Mouse (Mus musculus) c-Kit-positive CD71-positive TER-119-positive erythroid progenitor cells, embryonic 14.5 days (primary cell): ENCODE results near the gene Kbtbd13.

Experiments used
- DNase-seq: peaks from one replicate; pipeline ENCODE4 v3.0.0-alpha.2; 2013; ENCODE audit warnings: low spot score

Gene Kbtbd13

DNA sequence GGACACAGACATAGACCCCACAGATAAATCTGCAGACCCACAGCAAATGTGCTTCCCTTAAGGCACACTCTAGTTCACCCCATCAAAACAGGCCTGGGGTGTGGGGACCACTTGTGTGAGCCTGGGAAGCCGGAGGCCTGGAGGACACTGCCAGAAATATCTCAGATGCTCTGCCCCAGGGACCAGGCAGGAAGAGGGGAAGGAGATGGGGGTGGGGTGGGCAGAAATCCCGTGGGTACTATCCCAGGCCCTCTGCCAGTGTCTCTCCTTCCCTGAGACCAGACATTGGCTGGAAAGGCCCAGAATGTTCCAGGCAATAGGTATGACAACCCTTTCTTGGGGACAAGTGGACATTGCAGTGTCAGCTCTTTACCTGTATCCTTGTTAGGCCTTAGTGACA, 2.2 kb upstream of the Kbtbd13 start:
- DNase-seq, result no peak

DNA sequence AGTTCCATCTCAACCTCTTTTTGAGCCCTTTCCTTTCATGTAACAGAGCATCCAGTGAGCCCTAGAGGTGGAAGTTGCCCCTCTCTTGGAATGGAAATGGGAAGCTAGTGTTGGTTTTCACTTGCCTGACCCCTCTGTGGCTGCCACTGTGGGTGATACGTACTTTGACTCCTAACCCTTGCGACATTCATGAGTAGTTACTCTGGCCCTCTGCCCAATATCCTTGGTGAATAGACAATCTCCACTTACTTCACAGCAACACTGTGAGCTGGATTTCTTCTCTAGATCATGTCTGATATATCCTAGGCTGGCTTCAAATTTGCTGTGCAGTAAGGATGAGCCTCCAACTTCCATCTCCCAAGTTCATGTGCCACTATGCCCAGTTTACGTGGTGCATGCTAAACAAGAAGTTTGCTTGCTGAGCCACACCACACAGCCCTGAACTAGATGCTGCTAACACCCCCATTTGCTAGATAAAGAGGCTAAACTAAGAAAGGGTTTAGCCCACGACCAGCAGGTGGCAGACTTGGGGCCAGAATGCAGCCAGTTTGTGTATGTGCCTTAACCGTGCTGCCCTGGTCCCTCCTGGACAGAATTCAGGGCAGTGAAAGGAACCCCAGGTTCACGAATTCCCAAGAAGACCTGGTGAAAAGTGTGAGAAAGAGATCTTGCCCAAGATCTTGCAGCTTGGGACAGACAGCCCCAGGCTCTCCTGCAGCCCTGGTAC, 1.3 kb upstream of the Kbtbd13 start:
- peak; percentile 50 for DNase-seq

DNA sequence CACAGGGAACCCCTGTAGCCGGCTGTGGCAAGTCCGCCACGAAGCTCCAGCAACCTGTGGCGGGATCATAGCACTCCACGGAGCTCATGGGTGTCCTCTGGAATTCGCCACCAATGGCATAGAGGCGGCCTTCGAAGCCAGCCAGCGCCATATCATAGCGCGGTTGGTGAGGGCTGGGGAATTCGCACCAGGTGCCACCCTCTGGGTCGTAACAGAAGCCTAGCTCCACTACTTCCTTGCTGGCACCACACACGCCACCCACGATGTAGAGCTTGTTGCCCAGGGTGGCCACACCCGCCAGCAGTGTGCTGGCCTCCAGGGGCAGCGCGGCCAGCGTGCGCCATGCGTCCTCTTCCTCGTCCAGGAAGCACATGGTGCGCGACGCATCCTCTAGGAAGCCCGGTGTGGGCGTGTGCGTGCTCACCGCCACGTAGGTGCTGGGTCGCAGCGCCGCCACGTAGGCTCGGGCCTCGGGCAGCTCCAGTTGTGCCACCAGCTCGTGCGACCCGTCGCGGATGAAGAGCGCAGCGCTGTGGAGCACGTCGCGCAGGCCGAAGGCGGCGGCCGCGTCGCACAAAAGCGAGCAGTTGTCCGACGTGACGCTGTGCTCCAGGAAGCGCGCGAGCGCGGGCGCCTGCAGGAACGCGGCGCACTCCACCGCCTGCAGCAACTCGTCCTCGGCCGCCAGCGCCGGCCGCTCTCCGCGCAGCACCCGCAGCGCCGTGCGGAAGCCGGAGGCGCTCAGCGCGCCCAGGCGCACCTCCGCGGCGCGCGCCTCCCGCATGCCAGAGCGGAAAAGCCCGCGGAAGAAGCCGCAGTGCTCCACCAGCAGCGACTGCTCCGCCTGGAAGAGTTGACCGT, 470 bp downstream of the Kbtbd13 start:
- DNase-seq, result no peak

DNA sequence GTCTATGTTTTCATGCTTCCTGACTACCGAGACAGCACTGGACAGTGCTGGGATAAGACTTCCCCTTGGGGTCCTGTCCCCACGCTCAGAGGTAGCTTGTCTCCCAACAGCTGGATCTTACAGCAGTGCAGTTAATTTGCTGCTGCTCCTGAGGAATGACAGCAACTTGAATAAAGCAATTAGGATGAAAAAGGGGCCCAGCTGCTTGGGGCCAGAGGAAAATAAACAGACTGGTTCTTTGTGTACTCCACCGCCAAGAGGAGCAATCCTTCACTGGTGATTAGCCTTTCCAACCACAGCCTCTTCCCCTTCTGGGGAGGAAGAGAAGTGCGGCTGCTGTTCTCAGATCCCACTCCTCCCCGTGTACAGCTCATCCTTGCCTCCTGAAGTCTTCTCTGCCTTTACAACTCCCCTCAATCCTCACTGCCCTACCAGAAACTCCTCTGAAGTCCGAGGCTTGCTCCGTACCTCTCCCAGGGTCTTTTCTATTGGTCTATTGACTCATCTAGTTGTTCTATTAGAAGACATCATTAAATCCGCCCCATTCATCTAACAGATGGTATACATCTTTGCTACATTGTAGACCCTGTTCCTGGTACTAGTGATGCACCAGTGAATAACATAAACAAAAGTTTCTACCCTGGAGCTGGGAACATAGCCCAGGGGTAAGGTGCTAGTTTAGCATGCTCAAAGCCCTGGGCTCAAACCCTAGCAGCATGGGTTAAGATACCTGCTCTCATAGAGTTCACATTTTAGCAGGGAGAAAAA, 4.9 kb downstream of the Kbtbd13 start:
- no peak for DNase-seq

DNA sequence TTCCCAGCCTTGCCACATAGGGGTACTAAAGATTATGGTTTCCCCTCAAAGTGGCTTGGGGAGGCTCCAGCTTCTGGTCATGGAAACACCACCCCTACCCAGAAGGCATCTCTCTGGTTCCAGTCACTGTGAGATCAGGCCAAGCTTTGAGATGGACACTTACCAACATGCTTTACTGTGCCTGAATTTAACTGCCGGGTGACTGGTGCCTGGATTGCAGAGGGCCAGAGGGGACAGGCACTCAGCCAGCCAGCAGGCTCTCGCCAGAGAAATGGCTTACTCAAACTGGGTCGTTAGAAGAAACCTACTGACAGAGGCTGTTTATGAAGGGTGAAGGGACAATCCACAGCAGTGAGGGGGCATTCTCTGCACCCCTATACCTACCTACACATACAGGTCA, 7.2 kb downstream of the Kbtbd13 start:
- no peak for DNase-seq

DNA sequence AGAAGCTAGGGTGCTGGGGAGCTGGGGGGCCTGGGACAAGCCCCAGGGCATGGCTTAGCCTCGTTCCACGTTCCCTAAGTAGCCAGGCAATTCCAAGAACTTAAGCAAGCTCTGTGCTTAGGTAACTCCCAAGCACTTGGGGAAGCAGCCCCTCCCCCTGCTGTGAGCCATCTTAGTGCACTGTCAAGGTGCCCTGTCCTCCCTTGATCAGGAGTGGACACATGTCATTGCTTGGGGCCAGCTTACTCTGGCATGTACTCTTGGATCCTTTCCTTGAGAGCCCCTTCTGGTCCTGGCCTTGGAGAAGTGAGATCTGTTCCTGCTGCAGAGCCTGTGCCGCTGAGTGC, 8.7 kb downstream of the Kbtbd13 start:
- no peak for DNase-seq

DNA sequence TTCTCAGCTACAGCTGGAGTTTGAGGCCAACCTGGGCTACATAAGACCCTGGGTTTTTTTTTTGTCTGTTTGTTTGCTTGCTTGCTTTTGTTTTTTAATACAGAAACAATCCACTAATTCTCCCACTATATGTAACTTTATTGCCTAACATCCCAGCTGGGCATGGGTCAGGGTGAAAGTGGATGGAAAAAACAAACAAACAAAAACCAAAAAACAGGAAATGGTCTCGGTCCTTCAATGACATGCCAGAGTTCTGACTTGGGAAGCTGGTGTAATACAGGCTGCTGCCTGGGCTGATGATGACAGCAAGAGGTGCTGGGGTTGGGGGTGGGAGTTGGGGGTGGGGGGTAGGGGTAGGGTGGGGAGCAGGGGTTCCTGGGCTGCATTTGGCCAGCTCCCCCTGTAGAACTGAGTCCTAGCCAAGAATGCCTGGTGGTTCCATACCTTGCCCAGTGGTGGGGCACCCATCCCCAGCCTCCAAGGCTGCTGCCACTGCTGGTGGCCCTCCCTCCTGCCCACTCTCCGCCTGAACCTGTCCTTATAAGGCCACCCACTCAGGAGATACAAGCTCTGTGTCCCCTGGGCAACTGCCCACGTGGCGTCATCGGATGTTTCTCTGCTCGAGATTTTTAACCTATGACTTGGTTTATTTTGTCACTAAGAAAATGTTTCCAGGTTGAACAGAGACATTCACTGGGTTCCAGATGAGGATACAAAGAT, 9.3 kb downstream of the Kbtbd13 start:
- DNase-seq, result no peak

DNA sequence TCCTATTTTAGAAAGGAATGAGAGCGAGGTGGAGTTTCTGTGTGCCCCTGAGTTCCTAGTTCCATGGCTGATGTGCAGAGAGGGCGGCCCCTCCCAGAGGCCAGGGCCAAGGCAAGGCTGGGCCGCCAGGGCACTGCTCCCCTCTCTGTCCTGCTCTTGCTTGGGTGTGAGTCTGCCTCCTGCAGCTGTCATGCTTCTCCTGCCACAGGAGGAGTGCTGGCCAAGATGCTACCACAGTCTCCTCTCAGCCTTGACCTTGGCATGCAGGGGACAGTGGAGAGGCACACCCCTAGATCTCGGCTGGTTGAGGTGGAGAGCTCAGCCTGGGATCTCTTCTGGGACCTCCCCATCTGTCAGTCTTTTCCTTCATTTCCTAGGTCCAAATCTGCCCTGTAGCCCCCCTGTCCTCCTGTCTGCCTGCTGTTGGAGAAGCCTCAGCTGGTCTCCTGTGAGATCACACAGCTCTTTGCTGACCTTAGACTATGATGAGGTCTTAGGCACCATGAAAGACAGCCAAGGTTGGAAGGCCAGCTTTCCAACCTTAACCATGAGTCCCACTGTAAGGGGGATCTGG, 10.3 kb downstream of the Kbtbd13 start:
- DNase-seq, result no peak

DNA sequence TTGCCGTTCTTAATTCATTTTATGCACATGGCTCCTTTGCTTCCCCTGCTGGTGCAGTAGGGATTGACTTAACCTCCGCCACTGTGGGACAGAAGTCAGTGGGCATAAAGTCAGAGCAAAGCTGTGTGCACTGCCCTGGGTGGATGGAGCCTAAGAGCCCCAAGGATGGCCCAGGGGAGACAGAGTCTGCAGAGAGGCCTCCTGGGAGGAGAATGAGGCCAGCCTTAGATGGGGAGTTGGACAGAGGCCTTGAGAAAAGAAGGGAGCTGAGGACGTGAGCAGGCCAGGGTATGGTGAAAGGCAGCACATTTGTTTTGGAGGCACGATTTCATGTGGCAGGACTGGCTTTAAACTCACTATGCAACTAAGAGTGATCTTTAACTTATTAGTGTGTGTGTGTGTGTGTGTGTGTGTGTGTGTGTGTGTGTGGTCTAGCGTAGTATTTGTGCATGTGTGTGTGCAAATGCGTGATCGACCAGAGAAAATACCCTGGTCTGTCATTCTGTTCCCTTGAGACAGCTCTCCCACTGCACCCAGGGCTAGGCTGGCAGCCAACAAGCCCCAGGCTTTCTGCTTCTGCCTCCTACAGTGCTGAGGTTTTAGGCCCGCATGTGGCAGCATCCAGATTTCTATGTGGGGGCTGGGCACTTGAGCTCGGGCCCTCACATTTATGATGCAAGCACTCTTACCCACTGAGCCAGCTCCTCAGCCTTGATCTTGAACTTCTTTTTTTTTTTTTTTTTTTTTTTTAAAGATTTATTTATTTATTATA, 16.1 kb downstream of the Kbtbd13 start:
- no peak for DNase-seq

DNA sequence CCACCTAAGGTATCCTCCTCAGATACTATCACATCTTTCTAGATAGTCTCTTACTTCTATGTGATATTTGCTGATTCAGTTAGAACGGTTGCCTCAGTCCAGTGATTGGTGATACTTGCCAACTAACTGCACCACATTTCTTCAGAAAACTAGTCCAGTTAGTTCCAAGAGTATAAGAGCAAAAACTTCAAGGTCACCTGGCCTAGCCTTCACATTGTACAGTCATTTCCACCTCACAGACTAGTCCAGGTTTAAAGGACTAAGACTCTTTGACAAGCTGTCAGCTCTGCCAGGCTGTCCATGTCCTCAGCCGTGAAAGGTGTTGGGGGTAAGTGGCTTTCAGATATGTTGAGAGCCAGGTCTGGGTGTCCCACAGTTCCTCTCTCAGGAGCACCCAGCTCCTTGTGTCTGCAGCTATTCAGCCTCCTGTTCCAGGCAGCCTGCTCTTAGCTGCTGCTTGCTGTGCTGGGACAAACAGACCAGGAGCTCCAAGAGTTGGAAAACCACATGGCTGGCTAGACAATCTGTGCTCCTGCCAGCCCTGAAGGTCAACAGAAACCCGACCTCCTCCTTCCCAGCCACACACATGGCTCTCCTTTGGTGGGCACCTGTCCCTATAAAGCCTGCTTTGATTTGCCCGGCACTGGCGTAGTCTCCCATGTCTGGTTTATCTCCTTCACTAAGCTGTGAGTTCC, 16.8 kb downstream of the Kbtbd13 start:
- no peak for DNase-seq

DNA sequence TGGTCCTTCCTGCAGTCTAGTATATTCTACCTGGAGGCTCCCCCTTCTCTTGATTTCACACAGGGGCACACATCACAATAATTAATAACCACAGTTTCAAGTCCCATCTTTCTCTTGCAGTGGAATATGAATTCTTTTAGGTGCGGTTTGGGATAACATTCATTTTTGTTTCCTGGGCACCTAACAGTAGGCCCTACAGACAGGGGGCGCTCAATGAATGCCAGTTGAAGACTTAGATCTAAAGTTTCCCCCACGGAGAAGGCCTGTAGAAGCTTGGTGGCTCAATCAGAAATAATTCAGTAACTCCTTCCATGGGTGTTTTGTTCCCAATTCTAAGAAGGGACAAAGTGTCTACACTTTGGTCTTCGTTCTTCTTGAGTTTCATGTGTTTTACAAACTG, 19.0 kb downstream of the Kbtbd13 start:
- DNase-seq, result no peak

DNA sequence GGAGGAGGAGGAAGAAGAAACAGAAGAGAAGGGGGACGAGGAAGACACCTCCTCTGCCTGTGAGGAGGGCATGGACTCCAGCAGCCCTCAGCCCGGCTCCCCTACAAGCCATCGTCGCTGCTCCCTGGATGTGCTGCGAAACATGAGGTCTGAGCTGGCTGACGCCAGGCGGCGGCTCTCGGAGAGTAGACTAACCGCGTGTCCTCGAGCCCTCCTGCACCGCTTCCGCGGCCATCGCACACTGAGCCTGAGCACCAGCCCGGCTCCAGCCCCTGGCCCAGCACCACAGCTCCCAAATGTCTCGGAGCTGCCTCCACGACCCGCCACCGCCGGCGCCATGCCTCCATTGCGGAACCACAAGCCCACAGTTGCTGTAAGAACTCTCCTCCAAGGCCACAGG, 19.7 kb downstream of the Kbtbd13 start:
- DNase-seq, result no peak

DNA sequence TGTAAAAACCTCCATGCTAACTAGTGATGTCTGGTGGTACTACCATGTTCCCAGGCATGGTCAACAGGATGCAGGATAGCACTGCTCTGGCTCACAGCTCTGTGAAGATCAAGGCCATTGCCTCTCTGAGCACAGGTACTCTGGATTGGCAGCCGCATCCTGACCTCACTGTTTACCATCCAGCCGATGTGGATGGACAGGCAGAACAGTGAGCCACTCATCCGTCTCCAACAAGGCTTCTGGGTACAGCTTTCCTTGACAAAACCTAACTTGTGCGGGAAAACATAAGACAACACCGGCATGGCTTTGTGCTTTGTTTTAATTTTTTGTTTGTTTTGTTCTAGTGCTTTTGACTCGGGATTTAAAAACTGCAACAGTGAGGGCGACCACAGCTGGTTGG, 25.7 kb downstream of the Kbtbd13 start:
- DNase-seq, result no peak

DNA sequence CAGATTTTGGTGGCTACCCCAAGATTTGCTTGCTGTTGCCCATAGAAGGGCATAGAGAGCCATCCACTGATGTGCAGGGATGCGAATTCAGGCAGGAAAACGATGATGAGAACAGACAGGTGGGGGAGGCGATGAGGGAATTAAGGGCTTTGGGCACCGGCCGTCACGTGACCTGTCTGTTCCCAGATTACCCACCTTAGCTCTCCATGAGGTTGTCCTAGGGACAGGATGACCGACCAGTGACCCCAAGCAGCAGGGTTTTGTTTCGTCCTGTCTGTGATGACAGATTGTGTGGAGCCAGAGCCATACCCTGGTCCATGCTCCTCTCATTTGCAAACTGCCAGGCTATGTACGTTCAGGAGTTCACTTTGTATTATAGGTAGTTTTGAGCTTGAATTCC, 27.8 kb downstream of the Kbtbd13 start:
- DNase-seq, result no peak

DNA sequence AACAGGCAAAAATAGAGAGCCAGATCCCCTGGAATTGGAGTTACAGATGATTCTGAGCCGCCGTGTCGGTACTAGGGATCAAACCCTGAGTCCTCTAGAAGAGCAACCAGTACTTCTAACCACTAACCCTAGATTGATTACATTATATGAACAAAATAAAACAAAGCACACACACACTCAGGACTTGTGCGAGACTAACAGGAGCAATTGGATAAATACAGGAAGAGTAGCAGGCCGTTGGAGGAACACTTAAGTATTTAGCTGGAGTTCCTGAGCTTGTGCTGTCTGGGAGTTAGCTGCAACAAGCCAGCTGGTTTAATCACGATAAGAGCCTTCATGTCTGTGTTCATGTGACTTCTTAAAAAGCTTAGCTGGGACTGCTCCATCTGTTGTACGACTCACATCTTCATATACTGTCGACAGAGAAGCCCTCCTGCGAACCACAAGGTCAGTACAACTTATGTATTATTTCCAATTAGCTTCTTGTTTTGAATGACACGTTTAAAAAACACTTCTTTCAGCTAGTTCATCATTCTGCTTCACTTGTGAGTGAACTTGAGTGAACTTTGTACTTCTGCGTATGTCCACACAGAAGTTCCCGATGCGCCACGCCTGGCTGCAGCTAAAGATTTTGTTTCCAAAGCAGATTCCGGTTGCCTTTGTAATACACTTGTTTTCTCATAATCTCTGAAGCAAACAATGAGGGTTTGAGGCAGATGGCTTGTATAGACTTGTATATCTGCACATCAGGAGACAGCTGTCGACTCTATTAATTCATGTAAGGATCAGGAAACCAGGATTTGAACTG, 30.6 kb downstream of the Kbtbd13 start, which contains the start of gene Ubap1l:
Gene Ubap1l (plus strand): TSS at position 401 of the 808 bp plus-strand sequence.
- no peak for DNase-seq

DNA sequence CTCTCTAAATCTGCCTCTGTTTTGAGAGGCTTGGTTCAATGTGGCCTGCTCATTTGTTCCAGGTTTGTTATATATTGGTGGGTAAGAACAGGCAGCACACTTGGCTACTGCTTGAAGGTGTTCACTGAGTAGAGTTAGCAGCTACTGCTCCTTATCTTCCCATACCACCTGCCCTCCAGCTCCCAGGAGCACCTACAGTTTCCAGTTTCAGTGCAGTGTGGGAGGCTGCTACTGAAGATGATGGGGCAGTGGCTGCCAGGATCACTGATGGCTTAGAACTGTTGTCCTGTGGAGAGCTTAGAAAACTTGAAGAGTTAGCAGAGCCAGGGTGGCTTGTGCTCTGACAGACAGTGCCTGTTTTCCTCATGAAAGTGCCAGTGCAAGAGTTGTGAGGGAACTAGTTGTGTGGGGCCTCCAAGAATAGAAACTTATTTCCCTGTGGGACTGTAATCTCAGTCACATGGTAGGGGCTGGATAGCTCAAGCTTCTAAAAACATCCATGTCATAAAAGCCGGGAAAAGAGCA, 32.4 kb downstream of the Kbtbd13 start:
- DNase-seq, result peak; percentile 62

DNA sequence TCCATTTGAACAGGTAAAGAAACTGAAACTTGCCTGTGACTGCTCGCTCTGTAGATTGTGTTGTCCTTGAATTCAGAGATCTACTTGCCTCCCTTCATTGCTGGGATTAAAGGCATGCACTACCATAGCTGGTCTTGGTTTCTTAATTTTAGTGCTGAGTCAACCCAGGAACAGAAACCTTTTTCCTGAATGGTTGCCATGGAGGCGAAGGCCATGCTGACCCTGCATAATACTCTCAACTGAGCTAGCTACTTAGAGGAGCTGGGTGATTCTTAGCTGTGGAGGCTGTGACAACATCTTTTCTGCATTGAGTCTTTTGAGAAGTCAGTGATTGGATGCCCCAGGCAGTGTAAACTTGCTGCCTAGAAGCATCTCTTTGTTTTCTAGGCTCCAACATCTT, 34.5 kb downstream of the Kbtbd13 start:
- no peak for DNase-seq

DNA sequence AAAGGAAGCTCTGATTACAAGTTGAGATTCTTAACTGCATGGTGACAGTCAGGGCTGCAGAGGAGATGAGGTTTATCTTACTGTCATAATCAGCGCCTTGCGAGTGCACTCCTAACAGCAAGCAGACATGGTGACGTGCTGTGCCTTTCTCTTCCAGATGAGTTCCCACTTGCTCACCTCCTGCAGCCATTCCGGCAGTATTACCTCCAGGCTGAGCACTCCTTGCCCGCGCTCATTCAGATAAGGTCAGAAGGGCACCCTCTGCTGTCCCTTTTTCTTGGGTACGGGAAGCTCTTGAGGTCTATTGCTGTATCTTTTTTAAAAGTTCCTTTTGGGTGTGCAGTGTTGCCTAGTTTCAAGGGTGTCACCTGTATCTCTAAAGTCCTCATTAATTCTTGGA, 34.9 kb downstream of the Kbtbd13 start:
- no peak for DNase-seq

DNA sequence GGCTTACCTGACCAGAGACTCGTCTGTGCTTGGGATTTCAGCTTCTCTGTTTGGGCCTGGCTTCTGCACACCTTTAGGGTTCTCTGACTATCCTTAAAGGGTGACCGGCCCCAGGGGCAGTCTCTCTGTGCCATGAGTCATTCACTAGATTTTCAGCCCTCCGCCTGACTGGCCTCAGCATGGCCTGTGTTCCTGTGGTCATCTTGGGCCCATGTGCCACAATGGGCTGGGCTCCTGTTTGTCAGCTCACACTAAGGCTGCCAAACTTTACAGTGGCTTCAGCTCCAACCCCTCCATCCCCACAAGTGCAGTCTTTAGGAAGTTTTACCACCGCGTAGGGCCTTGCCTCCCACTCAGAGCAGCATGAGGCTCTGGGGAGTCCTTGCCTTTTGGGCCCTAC, 38.2 kb downstream of the Kbtbd13 start:
- no peak for DNase-seq
